Mouse (Mus musculus): Measurements from ENCODE around the gene Psmc6. TPM values are rescaled to one million over a fixed set of nuclear protein-coding genes. Genes with fewer than 3 reads are reported as not detected.

Psmc6 gene
- total RNA-seq, 4 experiments from 2014 or later: 94.9 to 116 (median 98.8) TPM

DNA sequence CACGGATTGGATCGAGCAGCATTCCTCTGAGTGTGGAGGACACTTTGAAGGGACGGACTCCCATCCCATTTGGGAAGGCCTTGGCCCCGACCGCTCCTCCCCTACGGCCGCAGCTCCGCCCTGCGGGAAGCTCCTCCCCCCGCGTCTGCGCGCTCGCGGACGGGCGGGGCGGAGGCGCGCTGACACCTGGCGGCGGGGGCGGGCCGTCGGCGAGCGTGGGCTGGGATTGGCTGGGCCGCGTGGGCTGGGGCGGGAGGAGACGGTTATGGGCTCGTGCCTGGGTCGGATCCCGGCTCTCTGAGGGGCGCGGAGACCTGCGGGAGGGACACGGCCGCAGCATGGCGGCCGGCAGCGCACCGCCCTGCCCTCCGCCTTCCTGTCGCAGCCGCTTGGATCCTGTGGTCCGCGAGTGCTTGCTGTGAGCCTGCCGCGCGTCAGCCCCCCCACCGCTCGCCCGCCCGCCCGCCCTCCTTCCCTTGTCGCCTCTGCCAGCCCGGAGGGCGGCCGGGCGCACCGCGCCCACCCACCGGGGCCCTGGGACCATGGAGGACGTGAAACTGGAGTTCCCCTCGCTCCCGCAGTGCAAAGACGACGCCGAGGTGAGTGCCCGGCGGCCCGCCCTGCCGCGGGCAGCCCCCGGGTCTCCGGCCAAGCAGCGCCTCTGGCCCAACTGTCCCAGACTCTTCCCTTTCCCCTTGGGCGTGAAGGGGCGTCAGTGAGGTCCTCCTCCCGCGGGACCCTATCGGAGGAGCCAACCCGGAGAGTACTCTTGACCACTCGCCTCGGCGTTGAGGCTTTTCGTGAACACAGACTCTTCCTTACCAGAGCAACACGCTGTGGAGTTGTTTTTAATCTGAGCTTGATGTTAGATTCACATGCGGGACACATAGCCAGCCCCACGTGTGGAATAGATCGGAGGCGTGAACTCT, 21.6 kb downstream of the Psmc6 start, which contains the start of gene Styx:
TSS of gene Styx (plus strand) at position 163 of the 929 bp plus-strand sequence.
- DNase-seq (ENCODE audit: low spot score in 2 of 2): peak; percentile 83 to 88

DNA sequence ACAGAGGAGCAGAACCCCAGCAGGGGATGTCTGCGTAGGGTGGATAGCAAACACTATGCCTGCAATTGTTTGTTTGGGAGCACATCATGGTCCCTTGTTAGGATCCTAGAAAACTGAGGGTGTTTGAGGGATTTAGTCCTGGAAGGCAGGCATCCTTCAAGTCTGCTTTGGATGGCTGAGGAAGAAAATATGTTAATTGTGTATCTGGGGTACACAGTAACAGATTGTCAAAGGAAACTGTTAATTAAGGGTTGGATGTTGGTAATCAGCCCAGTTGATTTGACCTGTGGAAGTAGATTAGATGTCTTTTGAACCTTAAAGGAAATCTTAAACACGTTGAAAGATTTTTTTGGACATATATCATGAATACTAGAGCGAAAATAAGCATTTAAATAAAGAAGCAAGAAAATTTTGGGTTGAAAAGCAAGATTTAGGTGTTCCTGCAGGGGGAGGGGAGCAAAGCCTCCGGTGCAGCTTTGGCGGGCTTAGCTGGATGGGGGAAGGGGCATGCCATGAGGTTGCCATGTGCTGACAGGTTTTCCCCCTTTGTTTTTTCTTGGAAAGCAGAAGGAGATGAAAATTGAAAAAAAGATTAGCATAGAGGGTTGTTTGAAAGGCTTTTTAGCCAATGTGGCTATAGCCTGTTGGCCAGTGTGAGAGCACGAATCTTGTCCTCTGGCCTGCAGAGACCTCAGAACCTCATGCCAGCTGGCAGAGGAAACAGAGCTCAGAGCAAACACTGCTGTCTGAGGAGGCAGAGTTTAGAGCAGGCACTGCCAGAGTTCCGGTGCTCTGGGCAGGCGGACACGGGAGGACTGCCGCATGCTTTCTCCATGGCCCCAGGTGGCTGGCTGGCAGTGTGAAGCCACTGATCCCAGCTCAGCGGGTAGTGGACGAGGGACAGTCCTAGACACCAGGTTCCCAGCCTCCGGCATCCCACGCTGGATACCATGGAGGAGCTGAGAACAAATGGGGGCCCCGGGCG, 34.9 kb downstream of the Psmc6 start:
- DNase-seq (ENCODE audit: low spot score in 2 of 2): no peak

DNA sequence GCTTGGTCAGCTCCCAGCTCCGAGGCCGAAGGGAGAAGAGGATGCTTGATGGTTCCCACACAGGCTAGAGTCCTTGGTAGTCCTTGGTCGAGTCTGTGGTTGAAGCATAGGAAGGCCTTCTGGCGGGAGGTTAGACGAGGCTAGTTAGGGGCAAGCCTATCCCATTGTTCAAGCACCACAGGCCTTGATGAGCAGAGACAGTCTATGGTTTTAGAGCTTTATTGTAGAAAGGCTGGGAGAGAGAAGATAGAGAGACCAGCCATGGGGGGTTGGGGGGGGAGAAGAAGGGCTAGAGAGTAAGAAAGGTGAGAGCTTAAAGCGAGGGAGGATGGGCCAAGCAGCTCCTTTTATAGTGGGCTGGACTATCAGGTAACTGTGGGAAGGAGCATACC, 35.6 kb downstream of the Psmc6 start:
- no peak for DNase-seq (ENCODE audit: low spot score in 2 of 2)

DNA sequence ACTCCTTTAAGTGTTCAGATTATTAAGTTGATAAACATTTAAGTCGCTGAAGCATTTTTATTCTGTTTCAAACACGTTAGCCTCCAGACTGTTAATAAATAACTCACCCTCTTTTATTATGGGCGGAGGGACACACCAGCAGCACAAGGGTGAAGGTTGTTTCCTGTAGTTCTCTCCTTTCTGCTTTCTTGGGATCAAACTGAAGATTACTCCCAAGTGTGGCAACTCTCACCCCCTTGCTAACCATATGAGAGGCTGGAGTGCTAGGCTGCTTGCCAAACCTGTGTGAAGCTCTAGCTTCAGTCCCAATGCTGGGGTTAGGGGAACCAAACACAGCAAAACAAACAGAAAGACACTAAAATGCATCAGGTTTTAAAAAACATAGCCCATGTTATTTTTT, 49.2 kb downstream of the Psmc6 start:
- DNase-seq (ENCODE audit: low spot score in 2 of 2): no peak

DNA sequence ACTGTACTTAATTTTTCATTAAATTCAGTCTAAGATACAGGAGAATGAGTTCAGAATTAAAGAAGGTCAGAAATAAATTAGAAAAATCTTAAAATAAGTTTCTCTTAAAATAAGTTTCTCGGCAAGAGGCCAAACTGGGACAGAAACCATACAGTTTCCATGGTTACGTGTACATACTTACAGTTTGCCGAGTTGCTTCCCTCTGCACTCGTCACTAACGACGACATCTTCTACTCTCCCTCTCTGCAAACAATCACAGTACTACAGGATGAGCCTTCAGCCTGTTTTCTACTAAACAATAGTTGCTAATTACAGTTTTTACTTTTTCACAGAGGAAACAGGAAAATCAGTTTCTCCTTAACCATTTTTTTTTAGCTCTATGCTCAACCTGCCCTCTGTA, 51.2 kb downstream of the Psmc6 start:
- DNase-seq (ENCODE audit: low spot score in 2 of 2): no peak

DNA sequence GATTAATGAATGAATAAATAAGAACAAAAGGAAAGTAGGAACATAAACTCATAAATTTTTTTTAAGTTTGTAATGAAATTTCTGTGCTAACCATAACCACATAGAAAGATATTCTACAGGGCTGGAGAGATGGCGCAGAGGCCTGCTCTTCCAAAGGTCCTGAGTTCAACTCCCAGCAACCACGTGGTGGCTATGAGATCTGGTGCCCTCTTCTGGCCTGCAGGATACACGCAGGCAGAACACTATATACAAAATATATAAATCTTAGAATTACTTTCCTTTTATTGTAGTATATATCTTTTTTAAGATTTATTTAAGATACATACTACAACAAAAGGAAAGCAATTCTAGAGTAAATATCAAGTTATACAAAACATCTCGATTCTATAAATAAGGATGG, 53.3 kb downstream of the Psmc6 start:
- DNase-seq (ENCODE audit: low spot score in 2 of 2): no peak

DNA sequence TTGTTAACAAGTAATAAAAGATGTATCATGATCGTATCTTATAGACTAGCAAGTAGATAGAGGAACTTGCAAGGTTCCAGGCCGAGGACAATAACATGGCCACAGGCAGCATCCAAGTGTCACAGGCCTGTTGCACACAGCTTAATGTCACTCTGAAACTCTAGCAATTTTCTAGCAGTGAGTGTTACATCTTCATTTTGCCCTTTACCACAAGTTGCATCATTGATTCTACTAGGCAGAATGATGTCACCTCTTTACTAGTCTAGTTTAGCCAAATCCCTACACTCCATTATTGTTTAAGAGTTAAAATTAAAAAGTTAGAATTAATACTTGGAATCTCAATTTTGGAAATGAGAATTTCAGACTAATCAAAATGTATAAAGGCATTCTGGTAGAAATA, 56.0 kb downstream of the Psmc6 start:
- no peak for DNase-seq (ENCODE audit: low spot score in 2 of 2)

DNA sequence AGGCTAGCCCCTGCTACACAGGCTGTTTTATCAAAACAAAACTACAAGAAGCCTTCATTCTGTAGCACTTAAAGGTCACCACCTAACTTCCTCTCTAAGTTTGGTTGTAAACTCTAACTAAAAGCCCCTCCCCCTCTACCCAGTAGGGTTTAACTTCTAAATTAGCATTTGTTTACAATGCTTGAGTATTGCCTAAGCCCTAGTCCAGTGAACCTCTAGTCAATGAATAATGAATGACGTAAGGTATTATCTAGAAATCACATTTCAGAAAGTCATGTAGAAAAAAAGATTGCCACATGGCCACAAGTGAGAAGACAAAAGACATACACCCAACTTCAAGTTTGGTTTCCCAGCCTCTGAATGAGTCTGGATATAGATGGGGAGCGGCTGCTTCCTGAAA, 57.9 kb downstream of the Psmc6 start:
- no peak for DNase-seq (ENCODE audit: low spot score in 2 of 2)

DNA sequence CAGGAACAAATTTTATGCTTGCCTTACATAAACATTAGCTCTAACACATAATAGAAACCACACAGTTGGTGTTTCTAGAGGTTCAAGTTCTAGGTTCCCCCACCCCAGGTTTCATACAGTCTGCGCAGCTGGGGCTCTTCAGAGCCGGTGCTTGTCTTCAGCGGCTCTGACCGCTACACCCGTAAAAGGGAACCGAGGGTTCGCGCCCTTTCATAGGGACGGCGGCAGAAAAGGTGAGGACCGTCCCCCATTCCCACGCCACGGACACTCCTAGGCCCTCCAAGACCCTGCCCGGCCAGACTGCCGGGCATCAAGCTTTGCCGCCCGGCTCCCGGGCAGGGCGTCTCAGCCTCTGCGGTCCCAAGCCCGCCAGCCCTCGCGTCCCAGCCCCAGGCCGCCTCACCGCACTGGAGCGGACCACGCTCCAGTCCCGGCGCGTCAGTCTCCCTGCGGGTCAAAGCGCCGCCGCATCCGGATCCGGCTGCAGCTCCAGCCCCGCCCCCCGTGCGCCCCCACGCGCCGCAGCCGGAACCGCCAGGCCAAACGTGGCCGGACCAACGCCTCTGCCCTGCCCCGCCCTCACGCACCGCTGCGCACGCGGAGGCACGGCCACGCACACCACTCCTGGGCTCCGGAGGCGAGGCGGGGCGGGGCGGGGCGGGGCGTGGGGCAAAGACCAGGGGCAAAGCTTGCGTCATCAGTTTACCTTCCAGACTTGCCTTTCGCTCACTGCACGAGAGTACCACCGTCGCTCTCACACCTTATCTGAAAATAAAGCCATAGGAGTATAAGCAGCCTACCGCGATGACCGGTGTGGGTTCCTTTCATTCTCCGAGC, 59.0 kb downstream of the Psmc6 start:
- DNase-seq (ENCODE audit: low spot score in 2 of 2): peak; percentile 56 to 93

DNA sequence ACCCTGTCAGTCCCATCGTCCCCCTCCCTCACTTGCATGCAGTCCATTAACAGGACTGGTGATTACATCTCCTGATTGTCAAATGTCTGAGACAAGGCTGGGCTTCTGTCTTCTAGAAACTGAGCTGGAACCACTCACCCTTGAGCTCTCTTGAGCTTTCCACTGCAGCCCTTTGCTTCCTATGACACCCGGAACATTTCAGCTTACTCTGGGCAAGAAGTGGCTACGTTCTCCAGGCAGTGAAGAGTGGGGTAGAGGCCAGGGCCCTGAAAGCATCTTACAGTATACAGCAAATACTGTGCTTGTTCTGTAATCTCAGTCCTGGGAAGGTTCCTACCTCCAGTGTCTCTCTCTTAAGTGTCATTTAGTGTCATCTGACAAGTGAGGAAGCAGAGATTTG, 59.6 kb downstream of the Psmc6 start:
- no peak for DNase-seq (ENCODE audit: low spot score in 2 of 2)

Other genes with a start within 250 kb of the Psmc6 start
- gene Gpr137c, start 110.1 kb upstream of the Psmc6 start, total RNA-seq (2022): 10 to 100 TPM; 30.6 to 37.4 (median 33.5) TPM
- 10 to 100 TPM; 72.4 to 76.6 (median 74.8) TPM for gene Txndc16, start 109.5 kb upstream of the Psmc6 start, total RNA-seq (2022)
- 10 to 100 TPM; 36.7 to 51.6 (median 40.7) TPM for gene Ero1l, start 11.0 kb upstream of the Psmc6 start, total RNA-seq (2022)
- gene Styx, start 21.3 kb downstream of the Psmc6 start, total RNA-seq (2022): 10 to 100 TPM; 13.7 to 20.5 (median 18.9) TPM
- gene Gnpnat1, start 75.1 kb downstream of the Psmc6 start, total RNA-seq (2022): 10 to 100 TPM; 16.5 to 19.2 (median 18.6) TPM
- 100 to 1,000 TPM in 2 of 4 experiments, 10 to 100 TPM in 2; 88.5 to 113 (median 101) TPM for gene Fermt2, start 200.3 kb downstream of the Psmc6 start, total RNA-seq (2022)

Data from left cerebral cortex, adult 8-10 months (tissue).